Mouse (Mus musculus): ENCODE results near the gene Hsf4. TPM values are rescaled to one million over a fixed set of nuclear protein-coding genes. Genes with fewer than 3 reads are reported as not detected.

The Hsf4 gene
- polyA plus RNA-seq, 1 experiment from 2014 or later: 0.14 TPM

GRCm38 (mm10) chr8:105257318-105258114 lies 12.1 kb upstream of the Hsf4 start:
- 68% methylated on average over 7 of the region's 7 CpGs for WGBS
- peaks cover 48% of the 10 kb centered on the region for H3K27me3 ChIP-seq (replicated peaks; ENCODE audit: control insufficient read depth, insufficient read depth, low read length)
- no peak overlapping the region for H3K27ac ChIP-seq (ENCODE audit: low read depth, low read length)
- H3K4me1 ChIP-seq (ENCODE audit: control insufficient read depth, insufficient read depth, low read length): peaks cover 10% of the 10 kb centered on the region; the same call in 1 of the 2 replicates
- no peak overlapping the region for H3K4me2 ChIP-seq (ENCODE audit: low read length)
- H3K9ac ChIP-seq (ENCODE audit: low read length): no peak overlapping the region
- ATAC-seq (no peak), DNase-seq (ENCODE audit: low spot score) (no peak)
- H3K36me3 ChIP-seq (ENCODE audit: control insufficient read depth, insufficient read depth, low read length): no peaks in the 10 kb centered on the region
- no peaks in the 10 kb centered on the region for H3K9me3 ChIP-seq (replicated peaks; ENCODE audit: control insufficient read depth, low read length)
- H3K4me3 ChIP-seq (ENCODE audit: low read depth, low read length): no peak overlapping the region

- ATAC-seq (peak; percentile 36), DNase-seq (ENCODE audit: low spot score) (peak; percentile 62)
- H3K4me3 ChIP-seq (ENCODE audit: low read depth, low read length): peak overlapping the region; percentile 34
- H3K9me3 ChIP-seq (replicated peaks; ENCODE audit: control insufficient read depth, low read length): no peaks in the 10 kb centered on the region
- peaks cover 59% of the 10 kb centered on the region for H3K27me3 ChIP-seq (replicated peaks; ENCODE audit: control insufficient read depth, insufficient read depth, low read length)
- WGBS: 2% methylated on average over 55 of the region's 55 CpGs
- H3K36me3 ChIP-seq (ENCODE audit: control insufficient read depth, insufficient read depth, low read length): no peaks in the 10 kb centered on the region
- H3K27ac ChIP-seq (ENCODE audit: low read depth, low read length): no peak overlapping the region
- peak overlapping the region; percentile 75 for H3K4me2 ChIP-seq (ENCODE audit: low read length)
- peaks cover 10% of the 10 kb centered on the region; the same call in 1 of the 2 replicates for H3K4me1 ChIP-seq (ENCODE audit: control insufficient read depth, insufficient read depth, low read length)
- peak overlapping the region; percentile 40 for H3K9ac ChIP-seq (ENCODE audit: low read length)
These were observed 10.5 kb upstream of the Hsf4 start for GRCm38 (mm10) chr8:105258911-105259720.

- H3K27ac ChIP-seq (ENCODE audit: low read depth, low read length): no peak overlapping the region
- peak; percentile 77 for DNase-seq (ENCODE audit: low spot score)
- peak overlapping the region; percentile 75 for H3K4me2 ChIP-seq (ENCODE audit: low read length)
- peaks cover 11% of the 10 kb centered on the region; the same call in 1 of the 2 replicates for H3K4me1 ChIP-seq (ENCODE audit: control insufficient read depth, insufficient read depth, low read length)
- no peaks in the 10 kb centered on the region for H3K9me3 ChIP-seq (replicated peaks; ENCODE audit: control insufficient read depth, low read length)
- H3K27me3 ChIP-seq (replicated peaks; ENCODE audit: control insufficient read depth, insufficient read depth, low read length): peaks cover 63% of the 10 kb centered on the region
- H3K9ac ChIP-seq (ENCODE audit: low read length): peak overlapping the region; percentile 40
- H3K4me3 ChIP-seq (ENCODE audit: low read depth, low read length): peak overlapping the region; percentile 34
- WGBS: 3% methylated on average over 30 of the region's 30 CpGs
- H3K36me3 ChIP-seq (ENCODE audit: control insufficient read depth, insufficient read depth, low read length): no peaks in the 10 kb centered on the region
- ATAC-seq: peak; percentile 56
These were observed 9.8 kb upstream of the Hsf4 start for GRCm38 (mm10) chr8:105259721-105260320.

GRCm38 (mm10) chr8:105260371-105261099 lies 9.1 kb upstream of the Hsf4 start:
- WGBS: 64% methylated on average over 7 of the region's 7 CpGs
- H3K4me2 ChIP-seq (ENCODE audit: low read length): no peak overlapping the region
- peaks cover 68% of the 10 kb centered on the region for H3K27me3 ChIP-seq (replicated peaks; ENCODE audit: control insufficient read depth, insufficient read depth, low read length)
- no peak overlapping the region for H3K27ac ChIP-seq (ENCODE audit: low read depth, low read length)
- ATAC-seq (no peak), DNase-seq (ENCODE audit: low spot score) (no peak)
- H3K4me1 ChIP-seq (ENCODE audit: control insufficient read depth, insufficient read depth, low read length): peaks cover 8% of the 10 kb centered on the region; the same call in 1 of the 2 replicates
- H3K9ac ChIP-seq (ENCODE audit: low read length): no peak overlapping the region
- H3K4me3 ChIP-seq (ENCODE audit: low read depth, low read length): no peak overlapping the region
- H3K9me3 ChIP-seq (replicated peaks; ENCODE audit: control insufficient read depth, low read length): no peaks in the 10 kb centered on the region
- H3K36me3 ChIP-seq (ENCODE audit: control insufficient read depth, insufficient read depth, low read length): no peaks in the 10 kb centered on the region

- no peaks in the 10 kb centered on the region for H3K36me3 ChIP-seq (ENCODE audit: control insufficient read depth, insufficient read depth, low read length)
- DNase-seq (ENCODE audit: low spot score) (no peak), ATAC-seq (no peak)
- H3K9ac ChIP-seq (ENCODE audit: low read length): no peak overlapping the region
- H3K9me3 ChIP-seq (replicated peaks; ENCODE audit: control insufficient read depth, low read length): no peaks in the 10 kb centered on the region
- H3K27ac ChIP-seq (ENCODE audit: low read depth, low read length): no peak overlapping the region
- peaks cover 8% of the 10 kb centered on the region; the same call in 1 of the 2 replicates for H3K4me1 ChIP-seq (ENCODE audit: control insufficient read depth, insufficient read depth, low read length)
- peaks cover 77% of the 10 kb centered on the region for H3K27me3 ChIP-seq (replicated peaks; ENCODE audit: control insufficient read depth, insufficient read depth, low read length)
- WGBS: 83% methylated on average over 12 of the region's 12 CpGs
- no peak overlapping the region for H3K4me3 ChIP-seq (ENCODE audit: low read depth, low read length)
- H3K4me2 ChIP-seq (ENCODE audit: low read length): no peak overlapping the region
These were observed 8.1 kb upstream of the Hsf4 start for GRCm38 (mm10) chr8:105261326-105261980.

GRCm38 (mm10) chr8:105263244-105263912 lies 6.2 kb upstream of the Hsf4 start:
- Histone ChIP-seq H3K4me2 (ENCODE audit: low read length) (no peak overlapping the region; the same call in 1 of the 2 replicates), H3K9ac (ENCODE audit: low read length) (no peak overlapping the region), H3K27me3 (replicated peaks; ENCODE audit: control insufficient read depth, insufficient read depth, low read length) (peaks cover 84% of the 10 kb centered on the region), H3K27ac (ENCODE audit: low read depth, low read length) (no peak overlapping the region), H3K36me3 (ENCODE audit: control insufficient read depth, insufficient read depth, low read length) (no peaks in the 10 kb centered on the region), H3K4me3 (ENCODE audit: low read depth, low read length) (no peak overlapping the region), H3K4me1 (ENCODE audit: control insufficient read depth, insufficient read depth, low read length) (peaks cover 8% of the 10 kb centered on the region; the same call in 1 of the 2 replicates), H3K9me3 (replicated peaks; ENCODE audit: control insufficient read depth, low read length) (no peaks in the 10 kb centered on the region)
- DNase-seq (ENCODE audit: low spot score) (no peak), ATAC-seq (no peak)
- 45% methylated on average over 16 of the region's 16 CpGs for WGBS

GRCm38 (mm10) chr8:105264024-105264982 lies 5.3 kb upstream of the Hsf4 start, which contains the start of the genes Tradd and Fbxl8:
TSS of gene Tradd (minus strand) at chr8:105264609.
TSS of gene Fbxl8 (plus strand) at chr8:105264648.
- no peaks in the 10 kb centered on the region for H3K9me3 ChIP-seq (replicated peaks; ENCODE audit: control insufficient read depth, low read length)
- peaks cover 84% of the 10 kb centered on the region for H3K27me3 ChIP-seq (replicated peaks; ENCODE audit: control insufficient read depth, insufficient read depth, low read length)
- peak; percentile 38 for ATAC-seq
- peak within 1 kb of the TSS; percentile 68 for H3K9ac ChIP-seq (ENCODE audit: low read length)
- H3K4me2 ChIP-seq (ENCODE audit: low read length): peak within 1 kb of the TSS; percentile 83
- H3K4me3 ChIP-seq (ENCODE audit: low read depth, low read length): peak within 1 kb of the TSS; percentile 52
- H3K27ac ChIP-seq (ENCODE audit: low read depth, low read length): no peak within 1 kb of the TSS
- WGBS: 2% methylated on average over 54 of the region's 54 CpGs
- H3K4me1 ChIP-seq (ENCODE audit: control insufficient read depth, insufficient read depth, low read length): peaks cover 6% of the 10 kb centered on the region; the same call in 1 of the 2 replicates
- no peaks in the 10 kb centered on the region for H3K36me3 ChIP-seq (ENCODE audit: control insufficient read depth, insufficient read depth, low read length)
- DNase-seq (ENCODE audit: low spot score): peak; percentile 52
